Mouse (Mus musculus) MEL (cell line): ENCODE measurements around the gene Echdc3. TPM values are rescaled to one million over a fixed set of nuclear protein-coding genes. Genes with fewer than 3 reads are reported as not detected.

Source experiments
- DNase-seq: peaks from one replicate; pipeline ENCODE4 v3.0.0; 2011; ENCODE audit warnings: low read depth, low spot score
- H3K27ac ChIP-seq: 2 replicates; pipeline ENCODE4 v1.5.1; 2012; ENCODE audit warnings: low read depth, mild to moderate bottlenecking, control low read depth, low read length, moderate library complexity; ENCODE audit not compliant: control insufficient read depth
- H3K27me3 ChIP-seq, 2 experiments: fragments of 150-350 bp in 1 of 2; sonication (generic) in 1 of 2; 2 replicates each; pipeline ENCODE4 v1.6.1; 2012; ENCODE audit warnings: low read length in 2 of 2, mild to moderate bottlenecking in 2 of 2, improper control_type of control experiment in 1 of 2, moderate library complexity in 1 of 2; ENCODE audit not compliant: insufficient read depth in 2 of 2, control insufficient read depth in 1 of 2
- H3K36me3 ChIP-seq, 2 experiments: 2 replicates each; pipeline ENCODE4 v1.6.1; 2012 to 2014; ENCODE audit warnings: low read length in 2 of 2, improper control_type of control experiment in 1 of 2, inconsistent platforms in 1 of 2, mild to moderate bottlenecking in 1 of 2; ENCODE audit not compliant: insufficient read depth in 2 of 2, control insufficient read depth in 1 of 2
- H3K4me1 ChIP-seq, 2 experiments: fragments of 150-350 bp in 1 of 2; sonication (generic) in 1 of 2; 2 replicates each; pipeline ENCODE4 v1.6.1; 2012; ENCODE audit warnings: low read length in 2 of 2, improper control_type of control experiment in 1 of 2, mild to moderate bottlenecking in 1 of 2; ENCODE audit not compliant: insufficient read depth in 2 of 2, control insufficient read depth in 1 of 2
- H3K4me3 ChIP-seq, 2 experiments: fragments of 150-350 bp in 1 of 2; sonication (generic) in 1 of 2; 2 replicates each; pipeline ENCODE4 v1.5.1; 2012; ENCODE audit warnings: low read depth in 2 of 2, low read length in 2 of 2, mild to moderate bottlenecking in 2 of 2, moderate library complexity in 2 of 2, control low read depth in 1 of 2, improper control_type of control experiment in 1 of 2; ENCODE audit not compliant: control insufficient read depth in 1 of 2, insufficient read depth in 1 of 2
- H3K79me2 ChIP-seq: 2 replicates; pipeline ENCODE4 v1.6.1; 2012; ENCODE audit warnings: mild to moderate bottlenecking, low read length, moderate library complexity; ENCODE audit not compliant: control insufficient read depth, poor library complexity, insufficient read depth
- H3K9ac ChIP-seq: 2 replicates; pipeline ENCODE4 v1.6.1; 2012; ENCODE audit warnings: low read depth, mild to moderate bottlenecking, control low read depth, low read length, moderate library complexity; ENCODE audit not compliant: control insufficient read depth, poor library complexity, severe bottlenecking
- H3K9me3 ChIP-seq: fragments of 150-350 bp; sonication (generic); replicated peaks from 2 replicates; pipeline ENCODE4 v1.6.1; 2012; ENCODE audit warnings: mild to moderate bottlenecking, low read length, improper control_type of control experiment, moderate library complexity; ENCODE audit not compliant: insufficient read depth
- BHLHE40 ChIP-seq: IDR thresholded peaks from 2 replicates; pipeline ENCODE4 v1.6.1; 2012; ENCODE audit warnings: low read depth, mild to moderate bottlenecking, inconsistent platforms, low read length, improper control_type of control experiment, borderline replicate concordance
- CHD1 ChIP-seq: IDR thresholded peaks from 2 replicates; pipeline ENCODE4 v1.6.1; 2012; ENCODE audit warnings: low read depth, mild to moderate bottlenecking, inconsistent platforms, low read length, improper control_type of control experiment
- CHD2 ChIP-seq: IDR thresholded peaks from 2 replicates; pipeline ENCODE4 v1.6.1; 2011; ENCODE audit warnings: low read length, improper control_type of control experiment
- CTCF ChIP-seq, 3 experiments: IDR thresholded peaks in 2 of 3; conservative IDR thresholded peaks in 1 of 3; 2 replicates each; pipeline ENCODE4 v1.5.1; 2011 to 2012; ENCODE audit warnings: low read length in 3 of 3, low read depth in 2 of 3, mild to moderate bottlenecking in 2 of 3, improper control_type of control experiment in 1 of 3, inconsistent platforms in 1 of 3, mixed read lengths in 1 of 3, moderate library complexity in 1 of 3; ENCODE audit not compliant: control insufficient read depth in 1 of 3, insufficient read depth in 1 of 3, poor library complexity in 1 of 3, severe bottlenecking in 1 of 3
- E2F4 ChIP-seq: IDR thresholded peaks from 2 replicates; pipeline ENCODE4 v1.6.1; 2011; ENCODE audit warnings: low read depth, low read length, improper control_type of control experiment, borderline replicate concordance
- ELF1 ChIP-seq: IDR thresholded peaks from 2 replicates; pipeline ENCODE4 v1.6.1; 2014; ENCODE audit warnings: low read depth, mild to moderate bottlenecking, inconsistent platforms, low read length, improper control_type of control experiment, moderate library complexity
- EP300 ChIP-seq, 2 experiments: IDR thresholded peaks; 2 replicates each; pipeline ENCODE4 v1.6.1; 2011; ENCODE audit warnings: improper control_type of control experiment in 2 of 2, low read length in 2 of 2, low read depth in 1 of 2, mild to moderate bottlenecking in 1 of 2
- GABPA ChIP-seq: IDR thresholded peaks from 2 replicates; pipeline ENCODE4 v1.6.1; 2012; ENCODE audit warnings: low read depth, mild to moderate bottlenecking, inconsistent platforms, low read length, improper control_type of control experiment, moderate library complexity
- JUND ChIP-seq: IDR thresholded peaks from 2 replicates; pipeline ENCODE4 v1.6.1; 2011; ENCODE audit warnings: low read depth, mild to moderate bottlenecking, improper control_type of control experiment, low read length
- MAFK ChIP-seq: IDR thresholded peaks from 2 replicates; pipeline ENCODE4 v1.6.1; 2011; ENCODE audit warnings: low read depth, mild to moderate bottlenecking, low read length, improper control_type of control experiment, borderline replicate concordance
- MAX ChIP-seq: IDR thresholded peaks from 2 replicates; pipeline ENCODE4 v1.6.1; 2011; ENCODE audit warnings: low read length, improper control_type of control experiment
- MAZ ChIP-seq: IDR thresholded peaks from 2 replicates; pipeline ENCODE4 v1.6.1; 2012; ENCODE audit warnings: low read depth, mild to moderate bottlenecking, inconsistent platforms, low read length, improper control_type of control experiment
- MEF2A ChIP-seq: IDR thresholded peaks from 2 replicates; pipeline ENCODE4 v1.6.1; 2014; ENCODE audit warnings: low read depth, mild to moderate bottlenecking, inconsistent platforms, low read length, improper control_type of control experiment; ENCODE audit not compliant: poor library complexity, insufficient replicate concordance, severe bottlenecking; ENCODE audit errors: extremely low read depth
- MXI1 ChIP-seq: IDR thresholded peaks from 2 replicates; pipeline ENCODE4 v1.6.1; 2011; ENCODE audit warnings: mild to moderate bottlenecking, low read depth, low read length, improper control_type of control experiment
- MYB ChIP-seq: IDR thresholded peaks from 2 replicates; pipeline ENCODE4 v1.6.1; 2011; ENCODE audit warnings: mild to moderate bottlenecking, low read depth, low read length, improper control_type of control experiment
- MYC ChIP-seq: IDR thresholded peaks from 2 replicates; pipeline ENCODE4 v1.6.1; 2011; ENCODE audit warnings: low read depth, mild to moderate bottlenecking, low read length, improper control_type of control experiment, moderate library complexity
- NELFE ChIP-seq: IDR thresholded peaks from 2 replicates; pipeline ENCODE4 v1.6.1; 2011; ENCODE audit warnings: low read depth, low read length, improper control_type of control experiment
- POLR2A ChIP-seq, 2 experiments: IDR thresholded peaks; 2 replicates each; pipeline ENCODE4 v1.6.1; 2011 to 2012; ENCODE audit warnings: low read length in 2 of 2, mild to moderate bottlenecking in 2 of 2, control low read depth in 1 of 2, improper control_type of control experiment in 1 of 2, low read depth in 1 of 2, moderate library complexity in 1 of 2; ENCODE audit not compliant: control insufficient read depth in 1 of 2, insufficient read depth in 1 of 2, poor library complexity in 1 of 2
- POLR2AphosphoS5 ChIP-seq: IDR thresholded peaks from 2 replicates; pipeline ENCODE4 v1.6.1; 2012; ENCODE audit warnings: low read depth, borderline replicate concordance, mild to moderate bottlenecking, inconsistent platforms, low read length, moderate library complexity, mixed read lengths
- SIN3A ChIP-seq: IDR thresholded peaks from 2 replicates; pipeline ENCODE4 v1.6.1; 2012; ENCODE audit warnings: low read length, improper control_type of control experiment, inconsistent platforms
- SMC3 ChIP-seq: IDR thresholded peaks from 2 replicates; pipeline ENCODE4 v1.6.1; 2011; ENCODE audit warnings: low read depth, low read length, improper control_type of control experiment
- TAL1 ChIP-seq: IDR thresholded peaks from 2 replicates; pipeline ENCODE4 v1.6.1; 2012; ENCODE audit warnings: mild to moderate bottlenecking, inconsistent platforms, low read length, moderate library complexity, mixed read lengths
- TCF12 ChIP-seq: IDR thresholded peaks from 2 replicates; pipeline ENCODE4 v1.6.1; 2014; ENCODE audit warnings: low read depth, mild to moderate bottlenecking, inconsistent platforms, low read length, improper control_type of control experiment, moderate library complexity
- UBTF ChIP-seq: IDR thresholded peaks from 2 replicates; pipeline ENCODE4 v1.6.1; 2012; ENCODE audit warnings: low read depth, mild to moderate bottlenecking, inconsistent platforms, low read length, improper control_type of control experiment, moderate library complexity, borderline replicate concordance; ENCODE audit not compliant: insufficient read depth
- USF1 ChIP-seq: IDR thresholded peaks from 2 replicates; pipeline ENCODE4 v1.6.1; 2014; ENCODE audit warnings: low read depth, mild to moderate bottlenecking, inconsistent platforms, low read length, improper control_type of control experiment, moderate library complexity
- USF2 ChIP-seq, 2 experiments: IDR thresholded peaks; 2 replicates each; pipeline ENCODE4 v1.6.1; 2011 to 2012; ENCODE audit warnings: improper control_type of control experiment in 2 of 2, low read length in 2 of 2, borderline replicate concordance in 1 of 2, inconsistent platforms in 1 of 2, low read depth in 1 of 2, mild to moderate bottlenecking in 1 of 2; ENCODE audit not compliant: insufficient read depth in 1 of 2
- ZC3H11A ChIP-seq: IDR thresholded peaks from 2 replicates; pipeline ENCODE4 v1.6.1; 2012; ENCODE audit warnings: low read depth, mild to moderate bottlenecking, inconsistent platforms, low read length, improper control_type of control experiment
- ZKSCAN1 ChIP-seq: IDR thresholded peaks from 2 replicates; pipeline ENCODE4 v1.6.1; 2012; ENCODE audit warnings: low read depth, mild to moderate bottlenecking, inconsistent platforms, low read length, improper control_type of control experiment, moderate library complexity
- ZMIZ1 ChIP-seq: IDR thresholded peaks from 2 replicates; pipeline ENCODE4 v1.6.1; 2012; ENCODE audit warnings: low read depth, mild to moderate bottlenecking, inconsistent platforms, low read length, improper control_type of control experiment, moderate library complexity
- ZNF384 ChIP-seq: IDR thresholded peaks from 2 replicates; pipeline ENCODE4 v1.6.1; 2012; ENCODE audit warnings: low read depth, mild to moderate bottlenecking, inconsistent platforms, low read length, improper control_type of control experiment
- polyA plus RNA-seq, 2 experiments: library from polyadenylated mRNA; stranded (reverse) in 1 of 2; unstranded in 1 of 2; fragments of >175 nt in 1 of 2; fragments of >200 nt in 1 of 2; gene quantifications; 2 replicates each; pipeline versions ENCODE4 v1.2.1 to v1.2.4; 2012; ENCODE audit warnings: low replicate concordance in 2 of 2, low read depth in 1 of 2; ENCODE audit not compliant: insufficient read length in 2 of 2, insufficient read depth in 1 of 2, missing spikeins in 1 of 2
- total RNA-seq: library from RNA; depleted of rRNA; stranded (reverse); fragments of 300-350 nt; gene quantifications from 2 replicates; pipeline ENCODE4 v1.2.3, GENCODE M21; 2012

The Echdc3 gene
- total and polyA plus RNA-seq, 3 experiments = not detected

GRCm38 (mm10) chr2:6252491-6252890 lies 39.7 kb upstream of the Echdc3 start:
- Histone ChIP-seq H3K9me3 (no peaks in the 10 kb centered on the region), H3K27ac (no peak overlapping the region), H3K27me3 (no peaks in the 10 kb centered on the region), H3K79me2 (no peaks in the 10 kb centered on the region), H3K4me1 (peaks cover 0 to 19% of the 10 kb centered on the region in 2 experiments; a peak in 3 of 4 replicates), H3K36me3 (peaks cover 0 to 6% of the 10 kb centered on the region in 2 experiments; a peak in 2 of 4 replicates), H3K9ac (no peak overlapping the region), H3K4me3 (no peak overlapping the region)
- DNase-seq = no peak
- TF ChIP-seq USF2 (IDR thresholded peaks at IDR 0.05; ENCODE audit: borderline replicate concordance in 1 of 2, insufficient read depth in 1 of 2, low read depth in 1 of 2, low read length in 2 of 2) = no peak
- no peak for TF ChIP-seq ZMIZ1
- no peak for TF ChIP-seq ZNF384
- TF ChIP-seq MAX = no peak
- TF ChIP-seq MYB = no peak
- no peak for TF ChIP-seq TAL1
- TF ChIP-seq MAFK = no peak
- no peak for TF ChIP-seq SMC3
- TF ChIP-seq E2F4 = no peak
- TF ChIP-seq POLR2A (IDR thresholded peaks at IDR 0.05; ENCODE audit: control insufficient read depth in 1 of 2, insufficient read depth in 1 of 2, low read depth in 1 of 2, low read length in 2 of 2, poor library complexity in 1 of 2) = no peak
- no peak for TF ChIP-seq ZKSCAN1
- no peak for TF ChIP-seq GABPA
- no peak for TF ChIP-seq NELFE
- TF ChIP-seq MAZ = no peak

- Histone ChIP-seq H3K27me3 (no peaks in the 10 kb centered on the region), H3K9me3 (no peaks in the 10 kb centered on the region), H3K36me3 (peaks cover 0 to 6% of the 10 kb centered on the region in 2 experiments; a peak in 2 of 4 replicates), H3K4me3 (no peak overlapping the region), H3K9ac (peak overlapping the region; percentile 25), H3K79me2 (no peaks in the 10 kb centered on the region), H3K27ac (peak overlapping the region; percentile 41), H3K4me1 (peaks cover 0 to 16% of the 10 kb centered on the region in 2 experiments; a peak in 3 of 4 replicates)
- DNase-seq = peak; percentile 82
- no peak; the same call in 1 of the 2 replicates for TF ChIP-seq NELFE
- TF ChIP-seq MYC = peak; percentile 94
- TF ChIP-seq JUND = no peak
- TF ChIP-seq TAL1 = no peak
- no peak for TF ChIP-seq CHD1
- TF ChIP-seq CHD2 = no peak
- no peak for TF ChIP-seq POLR2AphosphoS5
- TF ChIP-seq POLR2A (IDR thresholded peaks at IDR 0.05; ENCODE audit: control insufficient read depth in 1 of 2, insufficient read depth in 1 of 2, low read depth in 1 of 2, low read length in 2 of 2, poor library complexity in 1 of 2) = peak in 1 of 2 experiments; percentile 63; a peak in 2 of 4 replicates
- no peak; the same call in 1 of the 2 replicates for TF ChIP-seq MXI1
- 0 out of 2 replicates have a peak, but pooled peaks have one; percentile 10 for TF ChIP-seq BHLHE40
- TF ChIP-seq MYB = no peak
- no peak for TF ChIP-seq MAFK
- peak; percentile 70 to 74 for TF ChIP-seq EP300 (IDR thresholded peaks at IDR 0.05; ENCODE audit: low read depth in 1 of 2, low read length in 2 of 2)
- TF ChIP-seq SIN3A = peak; percentile 52; the same call in 1 of the 2 replicates
- TF ChIP-seq ELF1 = 0 out of 2 replicates have a peak, but pooled peaks have one; percentile 45
- no peak for TF ChIP-seq MEF2A
- no peak for TF ChIP-seq CTCF (IDR thresholded peaks at IDR 0.05 in 2 of 3, conservative IDR thresholded peaks at IDR 0.05 in 1 of 3; ENCODE audit: control insufficient read depth in 1 of 3, insufficient read depth in 1 of 3, low read depth in 2 of 3, low read length in 3 of 3, poor library complexity in 1 of 3, severe bottlenecking in 1 of 3)
- TF ChIP-seq UBTF = no peak
- no peak for TF ChIP-seq ZKSCAN1
- no peak for TF ChIP-seq USF1
- no peak for TF ChIP-seq E2F4
- TF ChIP-seq TCF12 = peak; percentile 61
- TF ChIP-seq ZC3H11A = no peak
Measured at GRCm38 (mm10) chr2:6251076-6251496, 38.3 kb upstream of the Echdc3 start.
